Mouse (Mus musculus) MEL (cell line): ENCODE measurements at regions not wholly inside any gene's neighbourhood (a gene's known extent, or its start where the extent isn't known, plus 50 kb on each side); places are given as distances from the start of the nearest gene placed in this dataset.

Experiments used
- DNase-seq: peaks from one replicate; pipeline ENCODE4 v3.0.0; 2011; ENCODE audit warnings: low read depth, low spot score
- H3K27ac ChIP-seq: 2 replicates; pipeline ENCODE4 v1.5.1; 2012; ENCODE audit warnings: low read depth, mild to moderate bottlenecking, control low read depth, low read length, moderate library complexity; ENCODE audit not compliant: control insufficient read depth
- H3K27me3 ChIP-seq, 2 experiments: fragments of 150-350 bp in 1 of 2; sonication (generic) in 1 of 2; 2 replicates each; pipeline ENCODE4 v1.6.1; 2012; ENCODE audit warnings: low read length in 2 of 2, mild to moderate bottlenecking in 2 of 2, improper control_type of control experiment in 1 of 2, moderate library complexity in 1 of 2; ENCODE audit not compliant: insufficient read depth in 2 of 2, control insufficient read depth in 1 of 2
- H3K36me3 ChIP-seq, 2 experiments: 2 replicates each; pipeline ENCODE4 v1.6.1; 2012 to 2014; ENCODE audit warnings: low read length in 2 of 2, improper control_type of control experiment in 1 of 2, inconsistent platforms in 1 of 2, mild to moderate bottlenecking in 1 of 2; ENCODE audit not compliant: insufficient read depth in 2 of 2, control insufficient read depth in 1 of 2
- H3K4me1 ChIP-seq, 2 experiments: fragments of 150-350 bp in 1 of 2; sonication (generic) in 1 of 2; 2 replicates each; pipeline ENCODE4 v1.6.1; 2012; ENCODE audit warnings: low read length in 2 of 2, improper control_type of control experiment in 1 of 2, mild to moderate bottlenecking in 1 of 2; ENCODE audit not compliant: insufficient read depth in 2 of 2, control insufficient read depth in 1 of 2
- H3K4me3 ChIP-seq, 2 experiments: fragments of 150-350 bp in 1 of 2; sonication (generic) in 1 of 2; 2 replicates each; pipeline ENCODE4 v1.5.1; 2012; ENCODE audit warnings: low read depth in 2 of 2, low read length in 2 of 2, mild to moderate bottlenecking in 2 of 2, moderate library complexity in 2 of 2, control low read depth in 1 of 2, improper control_type of control experiment in 1 of 2; ENCODE audit not compliant: control insufficient read depth in 1 of 2, insufficient read depth in 1 of 2
- H3K79me2 ChIP-seq: 2 replicates; pipeline ENCODE4 v1.6.1; 2012; ENCODE audit warnings: mild to moderate bottlenecking, low read length, moderate library complexity; ENCODE audit not compliant: control insufficient read depth, poor library complexity, insufficient read depth
- H3K9ac ChIP-seq: 2 replicates; pipeline ENCODE4 v1.6.1; 2012; ENCODE audit warnings: low read depth, mild to moderate bottlenecking, control low read depth, low read length, moderate library complexity; ENCODE audit not compliant: control insufficient read depth, poor library complexity, severe bottlenecking
- H3K9me3 ChIP-seq: fragments of 150-350 bp; sonication (generic); replicated peaks from 2 replicates; pipeline ENCODE4 v1.6.1; 2012; ENCODE audit warnings: mild to moderate bottlenecking, low read length, improper control_type of control experiment, moderate library complexity; ENCODE audit not compliant: insufficient read depth
- E2F4 ChIP-seq: IDR thresholded peaks from 2 replicates; pipeline ENCODE4 v1.6.1; 2011; ENCODE audit warnings: low read depth, low read length, improper control_type of control experiment, borderline replicate concordance
- ETS1 ChIP-seq: IDR thresholded peaks from 2 replicates; pipeline ENCODE4 v1.6.1; 2012; ENCODE audit warnings: low read depth, mild to moderate bottlenecking, inconsistent platforms, low read length, improper control_type of control experiment, moderate library complexity
- GABPA ChIP-seq: IDR thresholded peaks from 2 replicates; pipeline ENCODE4 v1.6.1; 2012; ENCODE audit warnings: low read depth, mild to moderate bottlenecking, inconsistent platforms, low read length, improper control_type of control experiment, moderate library complexity
- GATA1 ChIP-seq: IDR thresholded peaks from 2 replicates; pipeline ENCODE4 v1.6.1; 2011; ENCODE audit warnings: low read depth, low read length, improper control_type of control experiment
- HCFC1 ChIP-seq: IDR thresholded peaks from 2 replicates; pipeline ENCODE4 v1.6.1; 2012; ENCODE audit warnings: low read depth, mild to moderate bottlenecking, inconsistent platforms, low read length, improper control_type of control experiment, moderate library complexity
- KAT2A ChIP-seq: conservative IDR thresholded peaks from 2 replicates; pipeline ENCODE4 v1.6.1; 2012; ENCODE audit warnings: low read depth, low read length, improper control_type of control experiment, inconsistent platforms
- MAFK ChIP-seq: IDR thresholded peaks from 2 replicates; pipeline ENCODE4 v1.6.1; 2011; ENCODE audit warnings: low read depth, mild to moderate bottlenecking, low read length, improper control_type of control experiment, borderline replicate concordance
- MAX ChIP-seq: IDR thresholded peaks from 2 replicates; pipeline ENCODE4 v1.6.1; 2011; ENCODE audit warnings: low read length, improper control_type of control experiment
- MAZ ChIP-seq: IDR thresholded peaks from 2 replicates; pipeline ENCODE4 v1.6.1; 2012; ENCODE audit warnings: low read depth, mild to moderate bottlenecking, inconsistent platforms, low read length, improper control_type of control experiment
- MEF2A ChIP-seq: IDR thresholded peaks from 2 replicates; pipeline ENCODE4 v1.6.1; 2014; ENCODE audit warnings: low read depth, mild to moderate bottlenecking, inconsistent platforms, low read length, improper control_type of control experiment; ENCODE audit not compliant: poor library complexity, insufficient replicate concordance, severe bottlenecking; ENCODE audit errors: extremely low read depth
- MYB ChIP-seq: IDR thresholded peaks from 2 replicates; pipeline ENCODE4 v1.6.1; 2011; ENCODE audit warnings: mild to moderate bottlenecking, low read depth, low read length, improper control_type of control experiment
- MYC ChIP-seq: IDR thresholded peaks from 2 replicates; pipeline ENCODE4 v1.6.1; 2011; ENCODE audit warnings: low read depth, mild to moderate bottlenecking, low read length, improper control_type of control experiment, moderate library complexity
- NRF1 ChIP-seq: IDR thresholded peaks from 2 replicates; pipeline ENCODE4 v1.6.1; 2014; ENCODE audit warnings: low read depth, mild to moderate bottlenecking, inconsistent platforms, low read length, improper control_type of control experiment, moderate library complexity; ENCODE audit not compliant: poor library complexity, insufficient read depth, severe bottlenecking
- POLR2AphosphoS2 ChIP-seq: IDR thresholded peaks from 2 replicates; pipeline ENCODE4 v1.6.1; 2011; ENCODE audit warnings: low read length, improper control_type of control experiment
- POLR2AphosphoS5 ChIP-seq: IDR thresholded peaks from 2 replicates; pipeline ENCODE4 v1.6.1; 2012; ENCODE audit warnings: low read depth, borderline replicate concordance, mild to moderate bottlenecking, inconsistent platforms, low read length, moderate library complexity, mixed read lengths
- RAD21 ChIP-seq: IDR thresholded peaks from 2 replicates; pipeline ENCODE4 v1.6.1; 2011; ENCODE audit warnings: mild to moderate bottlenecking, low read depth, low read length, improper control_type of control experiment
- SIN3A ChIP-seq: IDR thresholded peaks from 2 replicates; pipeline ENCODE4 v1.6.1; 2012; ENCODE audit warnings: low read length, improper control_type of control experiment, inconsistent platforms
- TAL1 ChIP-seq: IDR thresholded peaks from 2 replicates; pipeline ENCODE4 v1.6.1; 2012; ENCODE audit warnings: mild to moderate bottlenecking, inconsistent platforms, low read length, moderate library complexity, mixed read lengths
- ZKSCAN1 ChIP-seq: IDR thresholded peaks from 2 replicates; pipeline ENCODE4 v1.6.1; 2012; ENCODE audit warnings: low read depth, mild to moderate bottlenecking, inconsistent platforms, low read length, improper control_type of control experiment, moderate library complexity

DNA sequence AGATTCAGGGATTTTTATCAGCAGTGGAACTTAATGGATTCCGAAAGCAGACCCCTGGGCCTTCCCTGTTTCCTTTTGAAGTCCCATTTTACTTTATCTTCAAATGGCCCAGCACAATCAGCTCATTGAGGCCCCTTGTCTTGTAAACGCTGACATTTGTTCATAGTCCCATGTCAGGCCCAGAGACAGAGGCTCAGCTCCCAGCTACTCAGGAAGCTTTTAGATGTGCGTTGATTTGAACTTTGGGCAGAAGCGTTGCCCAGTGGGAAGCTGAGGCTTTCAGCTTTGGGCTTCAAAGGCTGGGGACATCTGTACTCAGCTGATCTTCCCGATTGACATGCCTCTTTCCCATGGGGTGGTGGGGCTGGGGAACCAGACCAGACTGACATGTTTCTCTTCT is 343.2 kb downstream of the Nuak1 start:
- no peak for DNase-seq
- TF ChIP-seq NRF1, result no peak
- TF ChIP-seq ZKSCAN1, result no peak
- TF ChIP-seq E2F4, result no peak
- TF ChIP-seq GATA1, result no peak
- no peak for TF ChIP-seq TAL1
- TF ChIP-seq MEF2A, result no peak
- TF ChIP-seq KAT2A, result no peak
- TF ChIP-seq SIN3A, result no peak
- no peak for TF ChIP-seq GABPA
- TF ChIP-seq ETS1, result no peak
- TF ChIP-seq MYB, result no peak
- TF ChIP-seq POLR2AphosphoS5, result no peak
- TF ChIP-seq MAZ, result no peak
- TF ChIP-seq POLR2AphosphoS2, result no peak
- no peak for TF ChIP-seq MYC
- TF ChIP-seq RAD21, result no peak
- no peak for TF ChIP-seq MAX
- no peak for TF ChIP-seq HCFC1
- H3K4me3 ChIP-seq, result no peak overlapping the region
- H3K79me2 ChIP-seq, result no peaks in the 10 kb centered on the region
- no peaks in the 10 kb centered on the region for H3K27me3 ChIP-seq
- no peaks in the 10 kb centered on the region for H3K9me3 ChIP-seq
- H3K36me3 ChIP-seq, result no peaks in the 10 kb centered on the region
- no peak overlapping the region for H3K27ac ChIP-seq
- H3K4me1 ChIP-seq, result no peaks in the 10 kb centered on the region
- no peak overlapping the region for H3K9ac ChIP-seq

- no peaks in the 10 kb centered on the region for H3K4me1 ChIP-seq
- H3K9ac ChIP-seq, result no peak overlapping the region
- no peaks in the 10 kb centered on the region for H3K9me3 ChIP-seq
- no peaks in the 10 kb centered on the region for H3K36me3 ChIP-seq
- H3K27ac ChIP-seq, result no peak overlapping the region
- H3K27me3 ChIP-seq, result no peaks in the 10 kb centered on the region
- no peaks in the 10 kb centered on the region for H3K79me2 ChIP-seq
- no peak overlapping the region for H3K4me3 ChIP-seq
- DNase-seq, result no peak
- no peak for TF ChIP-seq GABPA
- no peak for TF ChIP-seq MEF2A
- TF ChIP-seq MAFK, result no peak
Measured at GRCm38 (mm10) chr10:84103985-84104384, 336.4 kb downstream of the Nuak1 start.
